Mouse (Mus musculus) intestine, embryonic 16.5 days (tissue): ENCODE measurements around the gene Krtap20-2. TPM values are rescaled to one million over a fixed set of nuclear protein-coding genes. Genes with fewer than 3 reads are reported as not detected.
"Not testable (repeated sequence)": the region's sequence is repeated elsewhere in the genome, so short reads cannot be mapped to it uniquely, and the experiment has no call there.

Experiments
- ATAC-seq: fragments of 200-750 bp; cut with Nextera tagmentation; 2 replicates; pipeline ENCODE4 v1.8.0; 2017; ENCODE audit warnings: moderate TSS enrichment, moderate library complexity
- H3K27ac ChIP-seq: fragments of 300-500 bp; sonication (generic); 2 replicates; pipeline ENCODE4 v1.5.1; 2014; ENCODE audit warnings: mild to moderate bottlenecking, low read length
- H3K27me3 ChIP-seq: fragments of 300-500 bp; sonication (generic); replicated peaks from 2 replicates; pipeline ENCODE4 v1.6.1; 2014; ENCODE audit warnings: low read length, control low read depth, mixed read lengths; ENCODE audit not compliant: control insufficient read depth, insufficient read depth
- H3K36me3 ChIP-seq: fragments of 300-500 bp; sonication (generic); 2 replicates; pipeline ENCODE4 v1.6.1; 2014; ENCODE audit warnings: low read length, control low read depth; ENCODE audit not compliant: control insufficient read depth, insufficient read depth
- H3K4me1 ChIP-seq: fragments of 300-500 bp; sonication (generic); 2 replicates; pipeline ENCODE4 v1.6.1; 2014; ENCODE audit warnings: low read length, control low read depth, mixed read lengths; ENCODE audit not compliant: control insufficient read depth, insufficient read depth
- H3K4me2 ChIP-seq: fragments of 300-500 bp; sonication (generic); 2 replicates; pipeline ENCODE4 v1.6.1; 2014; ENCODE audit warnings: low read depth, low read length, control low read depth
- H3K4me3 ChIP-seq: fragments of 300-500 bp; sonication (generic); 2 replicates; pipeline ENCODE4 v1.5.1; 2014; ENCODE audit warnings: mild to moderate bottlenecking, low read length
- H3K9ac ChIP-seq: fragments of 300-500 bp; sonication (generic); 2 replicates; pipeline ENCODE4 v1.6.1; 2014; ENCODE audit warnings: low read depth, low read length
- H3K9me3 ChIP-seq: fragments of 300-500 bp; sonication (generic); 2 replicates; pipeline ENCODE4 v1.6.1; 2016; ENCODE audit warnings: low read length, control low read depth; ENCODE audit not compliant: control insufficient read depth
- WGBS: fragments of 180-500 bp; shearing (Covaris S2); extraction: QIAGEN DNeasy Blood & Tissue Kit; methylation state at CpG from one replicate; pipeline ENCODE4 v1.1.7; 2014; 5-methylcytosine and 5-hydroxymethylcytosine counted together
- polyA plus RNA-seq: library from polyadenylated mRNA; unstranded; fragments of >200 nt; fragmentation: Nextera tagmentation; extraction: Ambion mirVana; gene quantifications from 2 replicates; pipeline ENCODE4 v1.2.1, GENCODE M21; 2015

Gene Krtap20-2
- not detected in 2 replicates for polyA plus RNA-seq

GRCm38 (mm10) chr16:89205561-89205960 lies at the start of gene Krtap20-2:
Krtap20-2 (plus strand) TSS chr16:89205861.
- ATAC-seq, result no peak
- H3K36me3 ChIP-seq, result no peaks in the 10 kb centered on the region
- no peaks in the 10 kb centered on the region for H3K4me1 ChIP-seq
- no peaks in the 10 kb centered on the region for H3K27me3 ChIP-seq
- H3K9me3 ChIP-seq, result no peaks in the 10 kb centered on the region
- no peak within 1 kb of the TSS for H3K4me3 ChIP-seq
- 61% methylated on average over 1 of the region's 1 CpGs for WGBS
- no peak within 1 kb of the TSS for H3K9ac ChIP-seq
- no peak within 1 kb of the TSS for H3K27ac ChIP-seq
- no peak within 1 kb of the TSS for H3K4me2 ChIP-seq

GRCm38 (mm10) chr16:89157652-89158051 lies 48.0 kb upstream of the Krtap20-2 start, which contains the start of gene Gm9789:
Gm9789 (plus strand) TSS chr16:89157952.
- H3K27me3 ChIP-seq, result no peaks in the 10 kb centered on the region
- ATAC-seq, result no peak
- no peak within 1 kb of the TSS for H3K27ac ChIP-seq
- H3K9me3 ChIP-seq, result no peaks in the 10 kb centered on the region
- H3K4me1 ChIP-seq, result no peaks in the 10 kb centered on the region
- no peak within 1 kb of the TSS for H3K4me3 ChIP-seq
- H3K4me2 ChIP-seq, result no peak within 1 kb of the TSS
- no peak within 1 kb of the TSS for H3K9ac ChIP-seq
- 82% methylated on average over 4 of the region's 4 CpGs for WGBS
- H3K36me3 ChIP-seq, result no peaks in the 10 kb centered on the region

GRCm38 (mm10) chr16:89169190-89169589 lies 36.5 kb upstream of the Krtap20-2 start, which contains the start of gene Gm7735:
Gm7735 (plus strand) TSS chr16:89169490.
- not testable (repeated sequence) for H3K36me3 ChIP-seq, H3K4me1 ChIP-seq, H3K27me3 ChIP-seq, H3K9ac ChIP-seq, H3K4me3 ChIP-seq, H3K9me3 ChIP-seq, H3K4me2 ChIP-seq, ATAC-seq, H3K27ac ChIP-seq

- 82% methylated on average over 2 of the region's 2 CpGs for WGBS
- Histone ChIP-seq H3K9ac (no peak within 1 kb of the TSS), H3K36me3 (no peaks in the 10 kb centered on the region), H3K4me2 (no peak within 1 kb of the TSS), H3K4me3 (no peak within 1 kb of the TSS), H3K27ac (no peak within 1 kb of the TSS), H3K4me1 (no peaks in the 10 kb centered on the region), H3K9me3 (no peaks in the 10 kb centered on the region), H3K27me3 (no peaks in the 10 kb centered on the region)
- ATAC-seq, result no peak
Observed at GRCm38 (mm10) chr16:89174435-89174834, 31.2 kb upstream of the Krtap20-2 start, which contains the start of gene 1110057P08Rik. 1110057P08Rik (plus strand) TSS chr16:89174735.

- 87% methylated on average over 4 of the region's 4 CpGs for WGBS
- Histone ChIP-seq H3K9me3 (no peaks in the 10 kb centered on the region), H3K9ac (no peak overlapping the region), H3K36me3 (no peaks in the 10 kb centered on the region), H3K4me1 (no peaks in the 10 kb centered on the region), H3K27ac (no peak overlapping the region), H3K4me2 (no peak overlapping the region), H3K27me3 (no peaks in the 10 kb centered on the region), H3K4me3 (no peak overlapping the region)
- ATAC-seq, result no peak
Observed at GRCm38 (mm10) chr16:89188621-89189020, 17.0 kb upstream of the Krtap20-2 start.

Other genes with a start within 250 kb of the Krtap20-2 start
- gene Krtap16-3, start 243.0 kb upstream of the Krtap20-2 start, polyA plus RNA-seq, result not detected in 2 replicates
- gene Krtap22-2, start 195.1 kb upstream of the Krtap20-2 start, polyA plus RNA-seq, result not detected in 2 replicates
- gene Gm10229, start 190.6 kb upstream of the Krtap20-2 start, polyA plus RNA-seq, result not detected in 2 replicates
- not detected in 2 replicates for gene Krtap6-1, start 174.2 kb upstream of the Krtap20-2 start, polyA plus RNA-seq
- not detected in 2 replicates for gene Gm10228, start 164.4 kb upstream of the Krtap20-2 start, polyA plus RNA-seq
- gene Krtap6-5, start 158.0 kb upstream of the Krtap20-2 start, polyA plus RNA-seq, result not detected in 2 replicates
- not detected in 2 replicates for gene 1110025L11Rik, start 141.9 kb upstream of the Krtap20-2 start, polyA plus RNA-seq
- gene Krtap6-3, start 121.8 kb upstream of the Krtap20-2 start, polyA plus RNA-seq, result not detected in 2 replicates
- not detected in 2 replicates for gene Gm6358, start 65.0 kb upstream of the Krtap20-2 start, polyA plus RNA-seq
- not detected in 2 replicates for gene Gm10061, start 54.8 kb upstream of the Krtap20-2 start, polyA plus RNA-seq
- gene Gm9789, start 47.9 kb upstream of the Krtap20-2 start, polyA plus RNA-seq, result not detected in 2 replicates
- gene Gm7735, start 36.4 kb upstream of the Krtap20-2 start, polyA plus RNA-seq, result not detected in 2 replicates
- not detected in 2 replicates for gene 1110057P08Rik, start 31.1 kb upstream of the Krtap20-2 start, polyA plus RNA-seq
- not detected in 2 replicates for gene Krtap21-1, start 198.0 kb downstream of the Krtap20-2 start, polyA plus RNA-seq
- gene Krtap6-2, start 214.2 kb downstream of the Krtap20-2 start, polyA plus RNA-seq, result not detected in 2 replicates